Mouse (Mus musculus) lung, postnatal 36 days (tissue): Measurements from ENCODE around the gene Scgb1c1.

Experiments used
- DNase-seq: peaks from one replicate; pipeline ENCODE4 v3.0.0; 2022; ENCODE audit warnings: mixed read lengths

The Scgb1c1 gene

DNA sequence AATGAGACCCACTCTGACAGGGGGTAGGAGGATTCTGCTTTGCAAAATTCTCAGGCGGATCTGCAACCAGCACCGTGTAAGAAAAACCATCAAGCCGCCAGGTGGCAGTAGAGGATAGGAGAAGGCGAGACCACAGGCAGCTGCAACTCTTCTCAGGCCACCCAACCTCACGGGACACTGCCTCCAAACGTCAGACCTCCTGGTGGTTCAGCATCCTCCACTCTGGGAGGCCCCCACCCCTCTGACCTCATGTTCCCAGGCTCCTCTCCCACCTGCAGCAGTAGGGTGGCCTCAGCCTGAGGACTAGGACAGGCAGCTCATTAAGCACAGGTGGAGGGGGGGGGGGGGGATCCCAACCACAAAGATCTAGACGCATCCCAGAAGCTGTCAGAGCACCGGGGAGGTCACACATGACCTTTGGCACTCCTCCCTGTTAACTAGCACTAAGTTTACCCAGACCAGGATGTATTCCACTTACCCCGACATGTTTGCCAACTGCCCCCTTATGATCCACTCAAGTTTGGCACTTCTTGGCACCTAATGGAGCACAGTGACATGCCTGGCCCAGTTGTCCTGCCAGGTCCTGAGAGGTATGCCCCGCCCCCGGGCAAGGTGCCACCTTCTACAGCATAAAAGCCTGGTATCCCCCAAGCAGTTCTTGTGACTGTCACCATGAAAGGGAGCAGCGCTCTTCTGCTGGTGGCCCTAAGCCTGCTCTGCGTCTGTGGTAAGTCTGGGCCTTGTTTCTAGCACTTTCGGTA is at the start of gene Scgb1c1:
Gene Scgb1c1 (plus strand): TSS at position 643 of the 761 bp plus-strand sequence.
- DNase-seq, result peak; percentile 95

DNA sequence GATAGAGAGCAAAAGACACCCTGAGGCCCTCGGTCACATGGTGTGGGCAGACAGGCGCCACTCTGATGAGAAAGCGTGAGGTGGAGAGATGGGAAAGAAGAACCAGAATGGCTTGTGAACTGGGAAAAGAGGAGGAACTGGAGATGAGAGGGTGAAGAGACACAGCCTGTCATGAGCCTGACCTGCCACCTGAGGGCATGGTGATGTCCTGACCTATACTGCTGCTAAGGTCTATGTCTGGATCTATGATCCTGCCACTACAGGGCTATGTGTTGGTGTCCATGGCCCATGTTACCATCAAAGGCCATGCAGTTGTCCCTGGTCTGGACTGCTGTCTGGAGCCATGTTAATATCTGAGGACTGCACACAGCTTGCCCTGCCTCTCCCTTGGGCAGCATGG is 47.7 kb upstream of the Scgb1c1 start:
- DNase-seq, result no peak

GRCm38 (mm10) chr7:140798212-140798611 is 47.1 kb upstream of the Scgb1c1 start:
- DNase-seq, result no peak

DNA sequence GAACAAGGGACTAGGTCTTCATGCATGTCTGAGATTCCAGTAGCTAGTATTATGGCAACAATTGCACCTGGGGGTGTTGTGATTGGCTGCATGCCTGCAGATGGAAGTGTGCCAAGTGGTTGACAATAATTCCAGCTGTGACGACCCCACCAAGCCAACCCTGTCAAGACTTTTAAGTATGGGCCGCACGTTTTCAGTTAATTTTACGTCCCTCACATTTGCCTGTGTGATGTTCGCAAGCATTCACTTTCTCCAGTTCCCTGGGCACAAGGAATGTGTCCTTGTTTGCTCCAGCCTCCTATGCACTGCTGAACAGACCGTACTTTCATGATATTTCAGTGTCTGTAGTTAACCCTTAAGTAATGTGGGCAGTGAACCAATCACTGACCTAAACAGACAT is 42.7 kb upstream of the Scgb1c1 start:
- DNase-seq, result no peak

DNA sequence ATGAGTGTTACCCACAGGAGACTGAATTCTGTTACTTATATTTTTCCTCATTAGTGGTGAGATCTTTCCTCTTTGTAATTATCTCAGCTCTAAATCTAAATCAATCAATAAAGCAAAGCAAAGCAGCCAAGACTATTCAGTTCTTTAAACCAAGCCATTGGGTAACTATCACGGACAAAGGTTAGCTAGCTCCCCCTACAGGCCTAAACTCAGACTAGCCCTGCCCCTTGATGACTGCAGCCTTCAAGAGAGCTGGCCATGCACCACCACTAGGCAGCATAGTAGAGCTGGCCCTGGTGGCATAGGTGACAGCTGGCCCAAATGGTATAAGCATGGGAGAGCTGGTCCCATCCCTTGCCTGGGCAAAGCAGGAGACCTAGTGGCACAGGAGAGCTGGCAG is 39.6 kb upstream of the Scgb1c1 start:
- peak; percentile 77 for DNase-seq

GRCm38 (mm10) chr7:140810496-140810895 is 34.9 kb upstream of the Scgb1c1 start:
- no peak for DNase-seq

DNA sequence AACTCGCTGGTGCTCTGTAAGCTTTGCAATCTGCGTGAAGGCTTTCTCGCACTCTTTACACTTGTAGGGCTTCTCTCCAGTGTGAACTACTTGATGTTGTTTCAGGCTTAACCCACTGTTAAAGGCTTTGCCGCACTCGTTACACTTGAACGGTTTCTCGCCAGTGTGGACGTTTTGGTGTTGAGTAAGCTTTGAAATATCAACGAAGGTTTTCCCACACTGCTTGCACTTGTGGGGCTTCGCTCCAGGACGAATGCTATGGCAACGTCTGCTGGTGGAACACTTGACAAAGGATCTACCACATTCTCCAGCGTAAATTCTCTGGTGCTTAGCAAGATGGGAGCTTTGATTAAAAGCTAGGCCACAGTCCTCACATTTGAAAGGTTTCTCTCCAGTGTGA is 33.6 kb upstream of the Scgb1c1 start:
- no peak for DNase-seq

- DNase-seq, result no peak
Measured at GRCm38 (mm10) chr7:140812850-140813249, 32.5 kb upstream of the Scgb1c1 start.

DNA sequence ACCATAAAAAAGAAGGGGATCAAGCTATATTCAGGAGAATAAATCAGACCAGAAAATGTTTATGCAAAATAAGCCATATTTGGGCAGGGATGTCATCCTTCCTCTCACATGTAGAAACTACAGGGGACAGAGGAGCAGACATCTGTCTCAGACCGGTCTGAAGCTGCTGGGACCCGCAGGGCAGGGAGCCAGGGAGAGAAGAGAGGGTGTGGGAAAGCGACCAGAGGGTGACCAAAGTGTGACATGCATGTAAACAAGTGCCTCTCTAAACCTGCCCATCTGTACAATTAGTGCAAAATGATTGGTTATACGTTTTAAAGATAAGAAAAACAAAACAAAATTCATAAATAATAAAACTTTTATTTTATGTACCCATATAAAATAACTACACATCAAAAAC is 25.2 kb upstream of the Scgb1c1 start:
- no peak for DNase-seq

DNA sequence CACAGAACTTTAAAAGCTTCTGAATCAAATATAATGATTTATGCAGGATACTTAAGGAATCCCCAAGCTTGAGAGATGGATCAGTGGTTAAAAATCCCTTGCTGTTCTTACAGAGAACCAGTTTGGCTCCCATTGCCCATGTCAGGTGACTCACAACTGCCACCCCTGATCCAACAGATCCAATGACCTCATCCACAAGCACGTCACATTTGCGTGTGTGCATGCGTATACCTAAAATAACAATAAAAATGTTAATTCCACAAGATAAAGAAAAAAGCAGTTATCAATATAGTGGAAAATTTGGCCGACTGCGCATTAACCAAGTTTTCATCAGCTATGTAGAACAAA is 24.1 kb upstream of the Scgb1c1 start:
- DNase-seq, result no peak

DNA sequence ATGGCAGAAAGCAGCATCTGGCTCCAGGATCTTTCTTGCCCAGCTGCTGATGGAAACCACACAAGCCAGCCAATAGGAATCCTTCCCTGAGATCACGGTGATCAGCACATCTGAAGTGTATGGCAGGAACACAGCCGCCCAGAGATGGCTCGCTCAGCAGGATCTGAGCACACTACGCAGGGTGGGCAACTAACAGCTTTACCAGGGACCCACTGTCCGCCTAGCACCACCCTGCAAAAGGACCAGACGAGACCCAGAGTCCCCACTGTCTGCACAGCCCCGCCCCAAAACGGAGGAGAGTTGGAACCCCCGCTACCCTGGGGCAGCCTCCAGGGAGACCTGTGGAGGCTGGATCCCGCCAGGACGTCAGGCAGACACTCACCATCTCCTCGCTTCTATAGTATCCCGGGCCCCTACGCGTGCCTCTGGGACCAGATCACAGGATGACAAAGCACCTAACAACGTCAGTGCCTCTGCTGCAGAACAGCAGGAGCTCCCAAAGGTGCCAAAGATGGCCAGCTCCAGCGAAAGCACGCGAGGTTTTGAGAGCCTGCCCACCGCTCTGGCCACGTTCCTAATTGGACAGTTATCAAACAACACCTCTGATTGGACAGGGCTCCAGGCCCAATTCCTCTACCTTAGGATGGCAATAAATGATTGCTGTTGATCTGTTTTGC is 23.6 kb upstream of the Scgb1c1 start, which contains the start of gene Zfp941:
Gene Zfp941 (minus strand): TSS at position 526 of the 677 bp plus-strand sequence.
- DNase-seq, result peak; percentile 33

- DNase-seq, result no peak
Measured at GRCm38 (mm10) chr7:140822731-140823130, 22.6 kb upstream of the Scgb1c1 start.

DNA sequence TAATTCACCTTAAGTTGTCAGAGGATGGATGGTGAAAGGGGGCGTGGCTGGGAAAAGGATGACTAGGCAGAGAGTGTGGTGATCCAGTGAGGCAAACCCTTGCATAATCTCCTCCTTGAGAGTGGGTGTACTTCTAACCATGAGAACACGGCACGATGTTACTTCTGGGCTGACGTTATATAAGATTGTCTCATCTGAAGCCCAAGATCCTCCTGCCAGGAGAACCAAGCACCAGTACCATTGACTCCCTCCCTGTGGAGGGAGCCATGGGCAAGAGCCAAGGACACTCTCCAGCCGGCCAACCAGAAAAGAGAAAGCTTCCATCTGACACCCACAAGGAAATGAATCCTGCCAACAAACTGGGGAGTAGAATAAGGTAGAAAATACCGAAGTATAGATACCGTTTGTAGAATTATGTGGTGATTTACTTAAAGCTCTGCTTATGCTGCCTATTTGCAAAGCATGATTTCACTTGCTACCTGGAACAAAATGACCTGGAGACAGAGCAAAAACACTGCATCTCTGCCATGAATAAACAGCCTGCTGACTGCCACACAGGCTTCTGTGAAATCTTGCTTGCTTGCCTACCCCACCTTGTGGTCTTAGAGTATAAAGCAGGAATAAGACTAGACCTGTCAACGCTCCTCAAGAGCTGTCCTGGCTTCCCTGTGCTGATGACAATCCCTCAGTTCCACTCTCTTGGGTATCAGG is 17.0 kb upstream of the Scgb1c1 start:
- peak; percentile 73 for DNase-seq

- no peak for DNase-seq
Measured at GRCm38 (mm10) chr7:140831447-140831846, 13.9 kb upstream of the Scgb1c1 start.

DNA sequence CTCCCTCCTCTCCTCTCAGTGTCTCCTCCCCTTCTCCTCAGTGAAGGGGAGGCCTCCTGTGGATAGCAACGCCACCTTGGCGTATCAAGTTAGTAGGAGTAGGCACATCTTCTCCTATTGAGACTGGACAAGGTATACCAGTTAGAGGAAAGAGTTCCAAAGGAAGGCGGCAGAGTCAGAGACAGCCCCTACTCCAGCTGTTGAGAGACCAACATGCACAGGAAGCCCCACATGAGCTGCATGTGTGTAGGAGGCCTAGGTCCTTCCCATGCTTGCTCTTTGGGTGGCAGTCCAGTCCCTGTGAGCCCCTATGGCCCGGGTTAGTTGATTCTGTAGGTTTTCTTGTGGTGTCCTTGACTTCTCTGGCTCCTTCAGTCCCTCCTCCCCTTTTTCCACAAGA is 12.0 kb upstream of the Scgb1c1 start:
- DNase-seq, result no peak

DNA sequence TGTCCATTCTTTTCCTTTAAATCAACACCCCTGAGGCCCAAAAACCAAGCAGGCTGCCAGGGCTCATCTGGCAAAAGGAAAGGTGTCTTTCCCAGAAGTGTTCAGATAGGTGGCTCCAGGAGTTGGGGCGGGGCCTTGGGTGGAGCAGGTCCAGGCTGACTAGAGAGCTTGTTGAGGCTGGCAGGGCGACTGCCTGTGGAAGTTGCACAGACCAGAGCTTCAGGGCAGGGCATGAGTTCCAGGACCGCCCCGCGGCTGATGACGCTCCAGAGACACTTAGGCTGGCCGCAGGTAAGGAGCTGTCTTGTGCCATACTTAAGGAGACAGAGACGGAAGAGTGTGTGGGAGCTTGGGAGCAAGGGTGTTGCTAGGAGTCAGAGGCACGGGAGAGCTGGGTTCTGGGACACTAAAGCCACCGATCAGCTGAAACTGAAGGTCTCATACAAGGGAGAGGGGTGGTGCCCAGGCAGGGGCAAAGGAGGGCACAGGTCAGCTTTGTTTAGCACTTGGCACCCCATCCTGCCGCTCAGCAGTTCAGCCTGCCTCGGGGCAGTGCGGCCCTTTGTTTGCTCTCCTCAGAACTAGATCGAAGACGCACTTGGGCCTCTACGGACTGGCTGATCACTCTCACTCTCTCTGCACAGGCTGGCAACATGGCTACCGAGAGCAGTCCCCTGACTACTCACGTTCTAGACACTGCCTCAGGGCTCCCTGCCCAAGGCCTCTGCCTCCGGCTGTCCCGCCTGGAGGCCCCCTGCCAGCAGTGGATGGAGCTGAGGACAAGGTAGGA is 10.2 kb upstream of the Scgb1c1 start, which contains the start of gene Urah:
Gene Urah (plus strand): TSS at position 51 of the 790 bp plus-strand sequence.
- peak; percentile 81 for DNase-seq

DNA sequence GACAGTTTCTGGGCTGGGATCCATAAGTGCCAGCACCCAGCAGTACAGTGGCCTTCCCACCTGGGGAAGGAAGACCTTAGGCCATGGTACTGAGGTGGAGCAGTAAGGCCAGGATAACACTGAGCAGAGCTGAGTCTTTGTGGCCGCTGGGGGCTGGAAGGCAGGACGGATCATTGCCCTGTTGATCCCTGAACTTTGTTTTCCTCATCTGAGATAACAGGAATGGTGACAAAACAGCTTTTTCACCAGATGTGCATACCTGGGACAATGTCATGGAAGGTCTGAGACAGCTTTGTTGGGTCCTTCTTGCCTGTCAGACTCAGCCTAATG is 9.6 kb upstream of the Scgb1c1 start:
- DNase-seq, result no peak

- DNase-seq, result no peak
Measured at GRCm38 (mm10) chr7:140836243-140837115, 8.9 kb upstream of the Scgb1c1 start.

- no peak for DNase-seq
Measured at GRCm38 (mm10) chr7:140839556-140839955, 5.8 kb upstream of the Scgb1c1 start.

DNA sequence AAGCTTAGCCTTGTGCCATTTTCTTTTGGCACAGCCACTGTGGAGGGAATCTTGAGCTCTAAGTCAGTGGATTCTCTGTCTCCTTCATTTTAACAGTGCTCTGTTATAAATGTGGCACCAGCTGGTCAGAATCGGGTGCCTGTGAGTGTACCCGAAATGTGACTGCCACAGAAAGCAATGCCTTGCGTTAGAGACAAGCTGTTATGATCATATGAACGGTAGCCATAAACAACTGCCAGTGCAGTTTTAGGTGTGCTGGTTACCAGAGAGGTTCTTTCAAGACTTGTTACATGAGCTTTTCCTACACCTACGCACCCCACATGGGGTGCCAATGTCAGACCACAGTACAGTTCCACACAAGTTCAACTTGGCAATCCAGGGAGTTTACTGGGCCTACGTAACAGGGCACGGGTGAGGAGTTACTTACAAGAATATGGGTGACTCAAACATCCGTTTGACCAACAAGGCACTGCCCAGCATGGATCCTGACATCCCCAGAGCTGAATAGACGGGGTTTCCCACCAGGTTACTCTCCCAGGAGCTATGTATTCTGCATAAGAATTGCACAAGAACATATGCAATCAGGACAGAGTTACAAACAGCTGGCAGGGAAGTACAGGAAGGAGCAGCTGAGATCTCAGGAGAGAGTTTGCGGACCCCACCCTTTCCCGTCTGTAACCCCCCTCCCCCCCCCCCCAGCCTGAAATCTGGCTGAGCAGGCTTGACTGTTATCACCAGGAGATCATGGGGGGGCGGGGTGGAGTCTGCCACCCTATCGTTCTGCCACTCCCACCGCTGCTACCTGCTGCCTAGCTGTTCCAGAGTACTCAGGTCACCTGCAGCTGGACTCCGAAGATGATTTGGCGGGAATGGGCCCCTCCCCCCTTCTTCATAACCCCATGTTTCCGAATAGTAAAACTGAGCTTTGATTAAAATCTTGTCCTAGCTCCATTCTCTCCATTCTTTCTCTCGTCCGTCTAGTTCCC is 4.3 kb upstream of the Scgb1c1 start:
- DNase-seq, result peak; percentile 41

GRCm38 (mm10) chr7:140843806-140844205 is 1.5 kb upstream of the Scgb1c1 start:
- DNase-seq, result no peak
